Mouse (Mus musculus): ENCODE data around the gene Fam151a.

DNA sequence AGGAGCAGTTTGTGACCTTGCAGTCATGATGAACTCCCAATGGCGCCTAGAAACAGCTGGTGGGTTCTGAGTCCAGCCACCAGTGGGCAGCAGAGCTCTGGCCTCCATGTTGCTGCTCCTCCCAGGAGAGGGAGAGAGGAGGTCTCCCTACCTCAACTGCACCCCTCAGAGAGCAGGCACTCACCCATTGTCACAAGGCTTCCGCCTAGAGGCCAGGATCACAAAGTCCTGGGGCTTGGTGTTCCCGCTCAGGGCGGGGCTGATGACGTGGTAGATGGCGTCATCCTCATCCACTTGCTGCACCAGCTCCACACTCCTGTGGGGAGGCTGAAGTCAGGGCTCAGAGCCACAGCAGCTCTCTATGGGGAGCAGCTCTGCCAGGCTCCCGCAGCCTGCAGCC, 16.0 kb downstream of the Fam151a start:
- no peak for TF ChIP-seq USF1 (IDR thresholded peaks at IDR 0.05; ENCODE audit: low read depth)
- no peak for TF ChIP-seq POLR2A (IDR thresholded peaks at IDR 0.05; ENCODE audit: insufficient read length, low read depth)
- no peak for TF ChIP-seq MYOG (IDR thresholded peaks at IDR 0.05; ENCODE audit: control insufficient read depth in 1 of 3, insufficient read depth in 1 of 3, insufficient read length in 2 of 3, low read depth in 2 of 3)
- TF ChIP-seq TCF3 (IDR thresholded peaks at IDR 0.05; ENCODE audit: insufficient read length, low read depth) = no peak
- TF ChIP-seq MYOD1 (IDR thresholded peaks at IDR 0.05; ENCODE audit: control insufficient read depth in 1 of 3, insufficient read length in 2 of 3, low read depth in 2 of 3) = no peak
- no peak for TF ChIP-seq REST (IDR thresholded peaks at IDR 0.05; ENCODE audit: insufficient read depth, insufficient read length)
